Mouse (Mus musculus): ENCODE results near the gene Scrg1. TPM values are rescaled to one million over a fixed set of nuclear protein-coding genes. Genes with fewer than 3 reads are reported as not detected.
"Not testable (repeated sequence)": the region's sequence is repeated elsewhere in the genome, so short reads cannot be mapped to it uniquely, and the experiment has no call there.

Scrg1 gene
- total RNA-seq, 1 experiment from 2014 or later, result not detected

DNA sequence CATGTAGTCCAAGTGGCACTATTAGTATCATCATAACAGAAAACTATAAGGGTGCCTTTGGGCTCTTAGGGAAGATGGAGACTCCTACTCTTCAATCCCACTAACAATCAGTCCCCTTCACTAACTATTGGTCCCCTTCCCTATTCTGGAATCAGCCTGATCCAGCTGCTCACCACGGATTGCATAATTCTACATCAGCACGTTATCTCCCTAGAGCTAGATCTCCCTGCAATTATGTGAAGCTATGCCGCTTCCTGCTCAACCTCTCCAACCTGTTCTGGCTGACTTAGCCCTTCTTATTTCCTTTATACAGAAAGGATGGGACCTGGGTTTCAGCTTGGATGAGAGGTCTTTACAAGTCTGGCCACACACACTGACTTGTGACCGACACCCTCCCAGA is 12.4 kb upstream of the Scrg1 start:
- peak in 1 of 2 experiments; percentile 23; a peak in 1 of 4 replicates for ATAC-seq (replicated peaks in 1 of 2; ENCODE audit: insufficient read depth in 1 of 2, low FRiP score in 2 of 2, low TSS enrichment in 1 of 2, low read depth in 1 of 2, poor library complexity in 2 of 2, severe bottlenecking in 2 of 2)

DNA sequence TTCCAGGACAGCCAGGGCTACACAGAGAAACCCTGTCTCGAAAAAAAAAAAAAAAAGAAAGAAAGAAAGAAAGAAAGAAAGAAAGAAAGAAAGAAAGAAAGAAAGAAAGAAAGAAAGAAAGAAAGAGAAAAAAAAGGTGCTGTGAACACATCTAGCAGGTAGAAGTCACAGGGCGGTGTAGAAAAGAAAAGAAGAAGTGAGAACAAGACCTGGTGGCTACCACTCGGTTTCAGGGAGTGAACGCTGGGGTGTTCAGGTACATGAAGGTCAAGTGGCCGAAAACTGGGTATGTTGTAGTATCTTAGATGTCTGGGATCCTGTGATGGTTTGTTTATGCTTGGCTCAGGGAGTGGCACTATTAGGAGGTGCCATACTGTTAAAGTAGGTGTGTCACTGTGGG is 9.8 kb upstream of the Scrg1 start:
- not testable (repeated sequence) for ATAC-seq (replicated peaks in 1 of 2; ENCODE audit: insufficient read depth in 1 of 2, low FRiP score in 2 of 2, low TSS enrichment in 1 of 2, low read depth in 1 of 2, poor library complexity in 2 of 2, severe bottlenecking in 2 of 2)

DNA sequence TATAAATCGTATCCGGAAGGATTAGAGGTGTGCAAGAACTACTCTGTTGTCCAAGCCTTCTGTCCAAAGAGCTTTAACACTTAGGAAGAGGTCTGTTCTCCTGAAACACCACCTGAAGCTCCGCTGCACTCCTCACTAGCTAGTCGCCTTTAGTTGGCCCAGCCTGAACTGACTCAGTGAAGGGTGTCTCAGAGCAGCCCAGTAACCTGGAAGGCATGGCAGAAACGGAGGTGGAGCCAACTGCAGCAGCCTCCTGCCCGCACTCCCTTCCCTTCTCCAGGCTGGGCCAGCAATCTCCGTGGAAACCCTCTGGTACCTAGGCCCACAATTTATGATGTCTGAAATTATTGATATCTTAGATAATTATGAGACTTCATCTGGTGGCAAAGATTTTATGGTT is 5.0 kb upstream of the Scrg1 start:
- ATAC-seq (replicated peaks in 1 of 2; ENCODE audit: insufficient read depth in 1 of 2, low FRiP score in 2 of 2, low TSS enrichment in 1 of 2, low read depth in 1 of 2, poor library complexity in 2 of 2, severe bottlenecking in 2 of 2), result no peak

DNA sequence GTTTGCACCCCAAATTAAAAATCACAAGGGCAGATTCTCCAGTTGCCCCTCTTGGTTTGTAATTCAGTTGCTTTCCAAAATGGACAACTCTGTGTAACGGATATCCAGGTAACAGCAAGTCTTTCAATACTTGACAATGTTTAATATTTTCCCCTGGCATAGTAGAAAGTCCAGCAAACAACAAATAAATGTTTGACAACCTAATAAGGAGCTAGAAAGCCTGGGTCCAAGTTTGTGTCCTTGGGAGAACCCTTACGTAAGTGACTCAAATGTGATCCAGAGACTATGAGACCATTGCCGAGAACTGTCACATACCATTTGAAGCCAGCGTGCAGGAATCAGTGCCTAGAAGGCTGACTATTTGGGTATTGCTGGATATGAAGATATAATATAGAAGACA is 3.8 kb upstream of the Scrg1 start:
- no peak for ATAC-seq (replicated peaks in 1 of 2; ENCODE audit: insufficient read depth in 1 of 2, low FRiP score in 2 of 2, low TSS enrichment in 1 of 2, low read depth in 1 of 2, poor library complexity in 2 of 2, severe bottlenecking in 2 of 2)

DNA sequence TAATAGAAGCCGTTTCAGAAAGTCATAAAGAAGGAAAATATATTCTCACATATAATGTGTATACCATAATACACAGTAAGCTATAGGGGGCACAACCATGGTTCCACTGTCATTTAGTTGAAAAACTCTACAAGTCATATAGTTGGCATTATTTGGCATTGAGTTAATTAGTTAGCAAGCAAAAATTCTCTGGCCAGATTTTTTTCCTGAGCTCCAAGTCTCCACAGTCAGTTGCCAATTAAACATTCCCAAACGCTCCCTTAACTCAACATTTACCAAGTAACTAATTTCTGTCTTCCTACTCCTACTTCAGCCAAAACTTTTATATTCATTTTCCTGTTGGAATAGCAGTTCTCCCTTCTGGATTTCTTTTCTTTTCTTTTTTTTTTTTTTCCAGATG is 2.4 kb upstream of the Scrg1 start:
- no peak for ATAC-seq (replicated peaks in 1 of 2; ENCODE audit: insufficient read depth in 1 of 2, low FRiP score in 2 of 2, low TSS enrichment in 1 of 2, low read depth in 1 of 2, poor library complexity in 2 of 2, severe bottlenecking in 2 of 2)

DNA sequence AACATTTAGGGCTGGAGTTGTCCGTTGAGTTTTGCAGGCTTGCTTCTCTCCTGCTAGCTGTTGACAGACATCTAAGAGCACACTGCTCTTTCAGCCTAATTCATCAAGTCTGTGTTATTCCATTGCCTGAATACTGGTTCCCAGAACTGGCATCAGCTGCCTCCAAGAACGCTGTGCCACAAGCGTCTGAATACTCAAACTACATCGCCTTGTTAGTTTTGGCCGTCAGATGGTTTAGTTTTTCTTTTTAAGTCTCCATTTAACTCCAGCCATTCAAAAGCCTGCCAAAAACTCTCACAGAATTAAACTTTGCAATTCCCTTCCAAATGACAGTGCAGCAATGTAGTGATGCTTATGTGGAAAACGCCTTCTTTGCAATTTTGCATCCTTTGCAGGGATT is 1.4 kb downstream of the Scrg1 start:
- ATAC-seq (replicated peaks in 1 of 2; ENCODE audit: insufficient read depth in 1 of 2, low FRiP score in 2 of 2, low TSS enrichment in 1 of 2, low read depth in 1 of 2, poor library complexity in 2 of 2, severe bottlenecking in 2 of 2), result no peak

DNA sequence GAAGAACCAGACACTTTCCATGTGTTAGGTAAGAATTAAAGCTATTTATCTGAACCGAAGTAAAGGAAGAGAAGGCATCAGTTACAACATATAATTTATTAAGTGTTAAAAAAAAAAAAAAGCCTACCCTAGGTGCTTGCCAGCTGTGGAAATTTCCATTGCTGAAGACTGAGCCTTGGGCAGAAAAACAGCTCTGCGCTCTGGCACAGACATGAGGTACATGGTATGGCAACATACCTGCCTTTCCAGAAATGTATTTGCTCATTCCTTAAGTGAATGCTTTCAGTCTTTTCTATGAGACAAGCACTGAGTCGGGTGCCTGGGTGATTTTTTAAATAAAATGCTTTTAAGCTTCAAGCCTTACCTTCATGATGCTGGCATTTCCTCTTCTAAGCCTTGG is 2.2 kb downstream of the Scrg1 start:
- no peak for ATAC-seq (replicated peaks in 1 of 2; ENCODE audit: insufficient read depth in 1 of 2, low FRiP score in 2 of 2, low TSS enrichment in 1 of 2, low read depth in 1 of 2, poor library complexity in 2 of 2, severe bottlenecking in 2 of 2)

DNA sequence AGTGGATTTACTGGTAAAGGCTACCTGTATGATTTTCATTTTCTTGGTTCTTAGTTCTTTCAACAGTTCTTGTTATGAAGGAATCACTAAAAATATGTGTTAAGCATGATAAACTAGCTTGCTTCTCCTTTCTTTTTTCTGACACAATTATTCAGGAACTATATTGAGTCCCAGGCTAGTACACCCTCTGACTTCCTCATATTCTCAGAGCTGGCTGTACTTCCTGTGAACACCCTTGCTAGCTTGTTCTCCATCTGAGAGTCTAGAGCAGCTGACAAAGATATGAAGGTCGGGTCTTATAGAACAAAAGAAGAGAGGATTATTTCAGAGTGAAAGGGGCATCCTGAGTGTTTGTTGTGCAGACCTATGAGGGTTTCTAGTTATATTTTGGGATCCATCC is 7.1 kb downstream of the Scrg1 start:
- ATAC-seq (replicated peaks in 1 of 2; ENCODE audit: insufficient read depth in 1 of 2, low FRiP score in 2 of 2, low TSS enrichment in 1 of 2, low read depth in 1 of 2, poor library complexity in 2 of 2, severe bottlenecking in 2 of 2), result peak; percentile 96 to 98

DNA sequence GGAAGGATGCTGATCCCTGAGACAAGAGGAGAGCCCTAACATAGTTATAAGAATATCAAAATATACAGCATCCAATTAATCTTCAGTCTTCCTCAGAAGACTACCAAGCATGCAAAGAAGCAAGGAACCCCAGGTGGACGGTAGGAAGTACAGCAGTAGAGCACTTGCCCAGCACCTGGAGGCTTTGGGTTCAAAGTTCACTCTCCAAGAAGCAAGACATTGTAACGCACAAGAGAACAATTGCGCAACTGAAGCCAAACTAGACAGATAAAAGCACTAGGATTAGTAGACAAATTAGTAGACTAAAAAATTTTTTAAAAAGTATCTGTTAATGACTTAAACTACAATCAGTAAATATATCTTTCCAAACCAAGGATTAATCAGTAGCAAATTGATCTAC is 8.0 kb downstream of the Scrg1 start:
- no peak for ATAC-seq (replicated peaks in 1 of 2; ENCODE audit: insufficient read depth in 1 of 2, low FRiP score in 2 of 2, low TSS enrichment in 1 of 2, low read depth in 1 of 2, poor library complexity in 2 of 2, severe bottlenecking in 2 of 2)

DNA sequence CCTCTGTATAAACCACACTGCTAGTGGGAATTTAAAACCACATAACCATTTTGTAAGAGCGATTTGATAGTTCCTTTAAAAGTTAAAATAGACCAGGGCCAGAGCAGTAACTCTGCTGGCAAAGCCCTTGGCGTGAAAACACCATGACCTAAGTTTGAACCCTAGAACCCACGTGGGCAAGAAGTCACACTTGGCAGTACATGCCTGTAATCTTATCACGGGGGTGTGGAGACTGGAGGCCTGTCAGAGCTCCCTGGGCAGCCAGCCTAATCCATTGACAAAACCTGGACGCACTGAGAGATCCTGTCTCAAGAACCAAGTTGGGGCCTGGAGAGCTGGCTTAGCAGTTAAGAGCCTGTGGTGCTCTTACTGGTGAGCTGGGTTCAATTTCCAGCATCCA is 12.9 kb downstream of the Scrg1 start:
- ATAC-seq (replicated peaks in 1 of 2; ENCODE audit: insufficient read depth in 1 of 2, low FRiP score in 2 of 2, low TSS enrichment in 1 of 2, low read depth in 1 of 2, poor library complexity in 2 of 2, severe bottlenecking in 2 of 2), result peak; percentile 27 to 72; a peak in 3 of 4 replicates

DNA sequence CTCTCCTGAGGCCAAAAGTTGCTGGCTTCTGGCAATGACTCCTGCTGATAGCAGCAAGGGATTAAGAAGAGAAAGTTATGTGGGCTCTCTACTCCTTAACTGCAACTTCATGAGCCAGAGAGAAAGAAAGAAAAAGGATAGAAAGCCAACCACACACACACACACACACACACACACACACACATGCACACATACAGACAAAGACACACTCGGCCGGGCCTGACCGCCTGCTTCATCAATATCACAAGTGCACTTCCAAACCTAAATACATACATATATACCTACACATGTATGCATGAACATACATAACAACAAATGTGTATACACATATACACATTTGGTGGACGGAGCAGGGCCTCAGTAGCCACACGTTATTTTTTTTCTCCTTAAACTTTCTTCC is 15.1 kb downstream of the Scrg1 start:
- ATAC-seq (replicated peaks in 1 of 2; ENCODE audit: insufficient read depth in 1 of 2, low FRiP score in 2 of 2, low TSS enrichment in 1 of 2, low read depth in 1 of 2, poor library complexity in 2 of 2, severe bottlenecking in 2 of 2), result no peak

DNA sequence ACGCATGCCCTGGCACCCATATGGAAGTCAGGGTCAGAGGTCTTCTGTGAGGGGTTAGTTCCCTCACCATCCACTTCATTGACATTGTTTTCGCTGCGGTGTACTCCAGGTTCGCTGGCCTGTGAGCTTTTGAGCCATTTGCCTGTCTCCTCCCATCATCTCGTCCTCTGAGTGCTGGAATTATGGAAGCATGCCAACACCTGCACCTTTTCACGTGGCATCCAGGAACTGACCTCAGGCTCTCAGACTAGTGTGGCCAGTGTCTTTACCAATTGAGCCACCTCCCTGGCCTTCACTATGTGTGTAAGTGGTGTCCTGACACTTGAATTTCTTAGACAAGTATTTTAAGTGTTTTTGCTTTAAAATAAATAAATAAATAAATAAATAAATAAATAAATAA is 18.0 kb downstream of the Scrg1 start:
- no peak for ATAC-seq (replicated peaks in 1 of 2; ENCODE audit: insufficient read depth in 1 of 2, low FRiP score in 2 of 2, low TSS enrichment in 1 of 2, low read depth in 1 of 2, poor library complexity in 2 of 2, severe bottlenecking in 2 of 2)

DNA sequence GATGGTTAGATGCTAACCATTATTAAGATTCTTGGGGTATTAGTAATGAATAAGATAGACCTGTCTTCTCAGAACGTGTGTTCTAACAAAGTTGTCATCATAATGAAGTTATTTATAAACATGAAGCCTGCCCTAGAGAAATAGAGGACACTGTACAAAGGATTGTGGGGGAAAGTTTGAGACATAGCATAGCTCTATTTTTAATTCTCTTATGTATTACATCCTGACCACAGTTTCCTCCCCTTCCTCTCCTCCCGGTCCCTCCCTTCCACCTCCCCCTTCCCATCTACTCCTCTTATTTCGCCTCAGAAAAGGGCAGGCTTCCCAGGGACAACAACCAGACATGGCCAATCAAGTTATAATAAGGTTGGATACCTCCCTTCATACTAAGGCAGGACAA is 22.7 kb downstream of the Scrg1 start:
- no peak for ATAC-seq (replicated peaks in 1 of 2; ENCODE audit: insufficient read depth in 1 of 2, low FRiP score in 2 of 2, low TSS enrichment in 1 of 2, low read depth in 1 of 2, poor library complexity in 2 of 2, severe bottlenecking in 2 of 2)

DNA sequence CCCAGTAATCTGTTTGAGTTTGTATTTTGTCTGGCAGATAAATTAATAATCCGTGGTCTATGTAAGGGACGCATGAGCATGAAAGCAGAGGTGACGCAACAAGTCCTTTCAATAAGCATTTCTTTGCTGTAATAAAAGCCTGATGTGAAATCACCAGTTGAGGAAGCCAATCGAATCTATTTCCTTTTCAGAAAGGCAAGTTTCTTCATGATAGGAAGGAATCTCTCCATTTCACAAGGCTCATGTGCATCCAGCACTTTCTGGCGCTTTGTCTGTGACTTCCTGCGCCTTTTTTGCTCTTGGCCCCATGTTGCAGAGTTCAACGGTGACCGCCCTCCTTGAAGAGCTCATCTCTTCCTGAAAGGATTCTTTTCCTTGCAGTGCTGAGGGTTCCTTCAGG is 24.0 kb downstream of the Scrg1 start:
- peak in 1 of 2 experiments; percentile 53; a peak in 1 of 4 replicates for ATAC-seq (replicated peaks in 1 of 2; ENCODE audit: insufficient read depth in 1 of 2, low FRiP score in 2 of 2, low TSS enrichment in 1 of 2, low read depth in 1 of 2, poor library complexity in 2 of 2, severe bottlenecking in 2 of 2)

DNA sequence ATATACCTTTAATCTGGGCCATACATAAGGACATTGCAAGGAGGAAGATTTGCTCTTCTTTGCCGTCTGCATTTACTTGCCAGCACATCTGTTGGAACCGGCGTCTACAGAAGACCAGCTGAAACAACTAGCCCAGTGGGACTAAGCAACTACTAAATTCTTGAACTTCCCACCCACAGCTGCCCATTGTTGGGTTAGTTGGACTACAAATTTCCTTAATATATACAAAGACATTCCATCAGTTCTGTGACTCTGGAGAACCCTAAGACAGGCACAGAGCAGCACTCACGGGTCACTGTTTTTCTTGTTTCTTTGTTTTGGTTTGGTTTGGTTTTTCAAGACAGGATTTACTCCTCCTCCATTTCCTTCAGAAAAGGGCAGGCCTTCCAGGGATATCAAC is 24.9 kb downstream of the Scrg1 start:
- ATAC-seq (replicated peaks in 1 of 2; ENCODE audit: insufficient read depth in 1 of 2, low FRiP score in 2 of 2, low TSS enrichment in 1 of 2, low read depth in 1 of 2, poor library complexity in 2 of 2, severe bottlenecking in 2 of 2), result no peak

DNA sequence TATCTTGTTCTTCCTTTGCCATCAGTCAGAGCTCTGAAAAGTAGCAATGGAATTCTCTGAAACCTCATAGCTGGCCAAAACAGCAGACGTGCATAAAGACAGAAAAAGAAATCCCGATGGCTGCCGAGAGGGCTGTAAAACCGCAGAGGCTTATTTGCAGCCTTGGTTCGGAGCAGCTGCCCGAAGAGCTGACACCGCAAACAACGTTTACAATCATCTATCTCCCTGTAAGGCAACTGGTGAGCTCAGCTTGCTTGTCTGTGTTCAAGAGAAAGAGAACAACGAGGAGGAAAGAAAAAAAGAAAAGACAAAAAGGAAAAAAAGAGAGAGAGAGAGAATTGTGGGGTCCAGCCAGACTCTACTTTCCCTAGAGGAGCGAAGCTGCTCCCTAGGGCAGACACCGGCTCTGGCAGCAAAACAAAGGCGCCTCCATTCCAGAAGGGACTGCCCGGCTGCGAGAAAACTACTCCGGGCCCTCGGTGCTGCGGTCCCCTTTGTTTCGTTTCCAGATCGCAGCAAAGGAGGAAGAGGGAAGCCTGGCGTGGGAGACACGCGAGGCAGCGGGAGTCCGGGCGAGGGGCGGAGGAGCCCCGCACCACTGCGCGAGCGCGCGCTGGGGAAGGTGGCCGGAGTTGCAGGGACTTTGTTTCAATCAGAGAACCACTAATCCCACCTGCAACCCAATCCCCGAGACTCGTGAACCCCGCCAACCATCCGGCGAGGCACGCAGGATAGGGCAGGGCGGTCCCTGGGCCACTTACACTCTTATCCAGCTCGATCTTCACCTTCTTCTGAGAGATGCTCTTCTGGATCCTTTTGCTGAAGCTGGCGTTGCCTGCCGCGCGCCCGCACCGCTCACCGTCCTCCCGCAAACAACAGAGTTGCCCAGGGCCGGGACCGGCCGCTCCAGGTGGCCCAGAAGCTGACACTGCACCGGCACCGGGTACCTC is 31.0 kb downstream of the Scrg1 start:
- peak in 1 of 2 experiments; percentile 32; a peak in 2 of 4 replicates for ATAC-seq (replicated peaks in 1 of 2; ENCODE audit: insufficient read depth in 1 of 2, low FRiP score in 2 of 2, low TSS enrichment in 1 of 2, low read depth in 1 of 2, poor library complexity in 2 of 2, severe bottlenecking in 2 of 2)

DNA sequence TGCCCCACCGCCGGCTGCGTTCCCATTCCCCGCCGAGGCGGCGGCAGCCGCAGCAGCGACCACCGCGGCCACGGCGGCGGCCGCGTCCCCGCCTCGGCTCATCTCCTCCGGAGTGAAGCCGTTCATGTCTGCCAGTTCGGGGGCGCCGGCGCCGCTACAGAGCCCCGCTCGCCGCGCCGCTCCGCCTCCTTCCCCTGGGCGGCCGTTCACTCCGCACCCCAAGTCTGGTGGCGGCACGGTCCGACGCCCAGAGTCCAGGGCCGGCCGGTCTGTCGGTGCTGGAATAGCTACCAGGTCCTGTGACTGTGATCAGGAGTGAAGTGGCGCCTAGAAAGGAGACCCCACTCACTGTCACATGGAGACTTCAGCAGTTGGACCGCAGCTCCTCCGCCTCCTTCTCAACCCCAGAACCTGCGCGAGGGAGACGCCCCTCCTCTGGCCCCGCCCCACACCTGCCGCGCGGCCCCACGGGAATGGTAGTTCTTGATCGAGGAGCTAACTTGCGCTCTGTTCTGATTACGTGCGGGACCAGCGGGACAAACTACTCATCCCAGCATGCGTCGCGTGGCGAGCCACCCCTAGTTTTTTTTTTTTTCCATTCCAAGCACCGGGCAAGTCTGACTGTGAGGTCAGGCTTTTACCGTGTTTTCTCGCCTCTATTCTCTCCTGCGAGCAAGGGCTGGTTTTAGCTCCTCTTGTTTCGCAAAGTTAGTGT is 31.9 kb downstream of the Scrg1 start, which contains the start of gene Sap30:
Sap30 (minus strand) TSS at position 420 of the 715 bp plus-strand sequence.
- ATAC-seq (replicated peaks in 1 of 2; ENCODE audit: insufficient read depth in 1 of 2, low FRiP score in 2 of 2, low TSS enrichment in 1 of 2, low read depth in 1 of 2, poor library complexity in 2 of 2, severe bottlenecking in 2 of 2), result peak; percentile 95 to 96

DNA sequence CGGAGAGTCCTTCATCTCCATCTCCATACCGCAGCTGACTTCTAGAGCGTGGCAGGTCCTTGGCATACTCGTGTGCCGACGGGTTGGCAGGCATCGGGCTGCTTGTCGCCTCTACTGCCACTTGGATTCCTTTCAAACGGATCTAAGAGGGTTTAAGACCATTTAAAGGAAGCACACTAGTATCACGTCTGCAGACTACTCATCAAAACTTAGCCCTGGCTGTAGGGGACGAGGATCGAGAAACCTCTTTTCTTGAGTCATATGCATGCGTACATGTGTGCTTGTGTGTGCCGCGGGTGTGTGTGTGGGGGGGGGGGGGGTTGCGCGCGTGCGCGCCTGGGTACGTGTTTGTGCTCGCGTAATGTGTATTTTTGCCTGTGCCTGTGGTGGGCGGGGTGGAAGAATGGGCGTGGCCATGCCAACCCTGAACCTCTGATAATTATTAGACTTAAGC is 32.6 kb downstream of the Scrg1 start:
- ATAC-seq (replicated peaks in 1 of 2; ENCODE audit: insufficient read depth in 1 of 2, low FRiP score in 2 of 2, low TSS enrichment in 1 of 2, low read depth in 1 of 2, poor library complexity in 2 of 2, severe bottlenecking in 2 of 2), result peak; percentile 17 to 33; a peak in 3 of 4 replicates

Measured in hematopoietic stem cell, adult 5-6 weeks (primary cell).